Mouse (Mus musculus) kidney, postnatal 25 days (tissue): ENCODE measurements around the gene Uba7.
A peak's percentile ranks its signal among the peaks of the same experiment; 100 is the strongest.

ENCODE experiments used
- DNase-seq, 2 experiments: peaks; one replicate each; pipeline ENCODE4 v3.0.0; 2021; ENCODE audit warnings: mixed read lengths in 2 of 2

Uba7 gene

GRCm38 (mm10) chr9:107962916-107963315, 12.4 kb upstream of the Uba7 start:
- no peak for DNase-seq

DNA sequence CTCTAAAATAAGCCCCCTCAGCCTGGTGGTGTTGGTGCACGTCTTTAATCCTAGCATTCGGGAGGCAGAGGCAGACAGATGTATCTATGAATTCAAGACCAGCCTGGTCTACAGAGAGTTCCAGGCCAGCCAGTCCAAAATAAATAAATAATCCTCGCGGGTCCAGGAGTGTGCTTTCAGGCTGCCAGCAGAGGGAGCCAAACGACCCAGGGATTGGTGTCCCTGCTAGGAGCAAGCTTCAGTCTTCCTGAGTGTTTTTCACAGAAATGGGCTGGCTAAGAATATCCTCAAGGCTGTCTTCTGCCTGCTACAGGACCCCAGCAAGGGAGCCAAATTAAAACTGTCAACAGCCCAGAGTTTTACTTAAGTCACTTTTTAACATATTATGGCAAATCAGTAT, 11.6 kb upstream of the Uba7 start:
- peak; percentile 88 to 93 for DNase-seq

DNA sequence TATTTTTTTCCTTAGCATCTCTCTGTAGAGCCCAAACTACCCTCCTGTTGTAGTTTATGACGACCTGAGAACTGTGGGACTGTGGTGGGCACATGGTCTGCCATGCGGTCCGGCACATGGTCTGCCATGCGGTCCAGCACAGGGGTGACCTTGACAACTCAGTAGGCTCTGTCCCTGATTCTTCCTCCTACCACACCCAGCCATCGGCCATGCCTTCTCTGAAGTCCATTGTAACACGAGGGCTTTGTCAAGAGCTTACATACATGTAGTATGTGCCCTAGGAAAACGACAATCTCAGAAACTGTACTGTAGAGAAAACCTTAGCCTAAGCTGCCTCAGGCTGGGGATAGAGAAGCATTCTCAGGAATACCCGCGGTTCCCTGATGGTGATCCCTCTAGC, 10.6 kb upstream of the Uba7 start:
- DNase-seq, result no peak

DNA sequence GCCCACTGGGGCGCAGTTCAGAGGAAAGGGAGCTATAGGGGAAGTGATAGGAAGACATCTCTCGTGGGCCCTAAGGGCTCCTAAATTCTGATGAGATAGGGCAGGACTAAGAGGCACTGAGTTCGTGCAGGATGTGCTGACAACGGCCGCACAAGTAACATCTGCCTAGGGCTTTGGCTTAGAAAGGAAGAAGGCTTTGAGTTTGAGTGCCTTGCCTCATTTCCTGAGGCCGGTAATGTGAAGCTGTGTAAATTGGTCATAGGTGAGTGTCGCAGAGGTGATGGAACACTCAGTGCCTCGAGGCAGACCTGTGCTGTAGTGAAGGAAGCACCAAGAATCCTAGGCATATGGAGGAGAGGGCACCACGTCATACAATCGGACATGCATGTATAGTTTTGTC, 8.6 kb upstream of the Uba7 start:
- no peak for DNase-seq

DNA sequence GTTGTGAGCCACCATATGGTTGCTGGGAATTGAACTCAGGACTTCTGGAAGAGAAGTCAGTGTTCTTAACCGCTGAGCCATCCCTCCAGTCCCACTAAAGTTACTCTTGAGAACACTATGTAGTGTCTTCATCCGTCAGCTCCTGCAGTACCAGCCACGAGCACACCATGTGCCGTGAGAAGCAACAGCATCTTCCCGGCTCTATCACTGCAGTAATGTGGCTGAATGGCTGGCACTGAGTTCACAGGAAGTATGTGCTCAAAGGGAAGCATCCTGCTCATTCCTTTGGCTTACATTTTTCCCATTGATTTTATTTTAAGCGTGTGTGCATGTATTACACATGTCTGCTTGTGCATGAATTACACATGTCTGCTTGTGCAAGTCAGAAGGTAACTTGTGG, 7.9 kb upstream of the Uba7 start:
- peak in 1 of 2 experiments; percentile 55 for DNase-seq

DNA sequence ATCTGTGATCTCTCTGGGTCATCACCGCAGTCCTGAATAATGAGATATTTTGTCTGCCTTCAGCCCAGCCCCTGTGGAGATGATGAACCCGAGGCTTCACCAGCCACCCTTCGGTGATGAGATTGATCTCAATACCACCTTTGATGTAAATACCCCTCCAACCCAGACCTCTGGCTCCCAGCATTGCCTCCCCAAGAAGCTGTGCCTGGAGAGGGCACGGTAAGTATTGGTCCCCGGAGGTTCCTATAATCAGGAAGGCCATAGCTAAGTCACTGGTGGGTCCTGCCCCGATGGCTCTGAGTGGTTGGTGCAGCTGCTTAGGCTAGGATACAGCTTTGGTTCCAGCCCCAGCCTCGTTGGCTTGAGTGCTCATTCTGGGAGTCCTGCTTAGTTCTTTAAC, 6.8 kb upstream of the Uba7 start:
- no peak for DNase-seq

GRCm38 (mm10) chr9:107970311-107970710, 5.0 kb upstream of the Uba7 start:
- no peak for DNase-seq

GRCm38 (mm10) chr9:107971690-107972541, 3.4 kb upstream of the Uba7 start:
- DNase-seq, result no peak

GRCm38 (mm10) chr9:107974491-107975171, 674 bp upstream of the Uba7 start:
- DNase-seq, result no peak

- no peak for DNase-seq
Measured at GRCm38 (mm10) chr9:107978815-107979214, 3.5 kb downstream of the Uba7 start.

DNA sequence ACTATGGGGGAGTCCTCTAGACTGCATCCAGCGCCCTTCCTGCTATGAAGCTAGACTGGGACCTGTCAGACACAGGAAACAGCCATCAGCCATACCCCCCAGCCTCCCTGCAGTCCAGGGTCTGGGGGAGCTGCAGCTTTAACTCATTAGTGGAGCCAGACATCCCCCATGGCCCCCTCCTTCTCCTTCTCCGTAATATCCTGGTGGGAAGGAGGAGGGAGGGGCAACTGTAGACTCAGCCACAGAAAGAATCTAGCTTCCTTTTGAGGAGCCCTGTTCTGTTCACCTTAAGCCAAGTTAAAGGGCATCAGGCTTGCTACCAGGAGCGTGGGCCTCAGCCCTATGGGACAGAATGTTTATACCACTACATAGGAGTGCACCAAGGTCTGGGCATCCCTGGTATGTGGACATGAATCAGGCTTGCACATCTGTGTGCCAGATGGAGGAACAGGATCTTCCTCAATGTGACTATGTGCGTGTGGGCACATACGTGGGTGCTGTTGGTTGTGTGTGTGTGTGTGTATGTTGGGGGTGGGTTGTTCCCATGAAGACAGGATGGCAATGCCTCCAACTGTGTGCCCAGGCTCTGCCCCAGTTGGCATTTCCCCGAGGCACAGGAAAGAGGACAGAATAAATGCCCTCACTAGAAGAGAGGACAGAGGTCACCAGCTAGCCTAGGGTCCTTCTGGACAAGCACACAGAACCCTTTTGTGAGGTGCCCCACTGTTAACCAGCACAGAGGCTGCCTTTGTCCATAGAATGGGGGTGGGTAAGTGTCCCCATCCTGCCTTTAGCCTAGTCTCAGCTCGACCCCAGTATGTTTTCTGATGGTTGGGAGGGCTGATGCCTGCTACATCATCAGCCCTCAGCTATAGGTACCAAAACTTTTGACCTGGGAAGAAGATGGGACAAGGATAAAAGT, 6.6 kb downstream of the Uba7 start:
- peak in 1 of 2 experiments; percentile 57 for DNase-seq

DNA sequence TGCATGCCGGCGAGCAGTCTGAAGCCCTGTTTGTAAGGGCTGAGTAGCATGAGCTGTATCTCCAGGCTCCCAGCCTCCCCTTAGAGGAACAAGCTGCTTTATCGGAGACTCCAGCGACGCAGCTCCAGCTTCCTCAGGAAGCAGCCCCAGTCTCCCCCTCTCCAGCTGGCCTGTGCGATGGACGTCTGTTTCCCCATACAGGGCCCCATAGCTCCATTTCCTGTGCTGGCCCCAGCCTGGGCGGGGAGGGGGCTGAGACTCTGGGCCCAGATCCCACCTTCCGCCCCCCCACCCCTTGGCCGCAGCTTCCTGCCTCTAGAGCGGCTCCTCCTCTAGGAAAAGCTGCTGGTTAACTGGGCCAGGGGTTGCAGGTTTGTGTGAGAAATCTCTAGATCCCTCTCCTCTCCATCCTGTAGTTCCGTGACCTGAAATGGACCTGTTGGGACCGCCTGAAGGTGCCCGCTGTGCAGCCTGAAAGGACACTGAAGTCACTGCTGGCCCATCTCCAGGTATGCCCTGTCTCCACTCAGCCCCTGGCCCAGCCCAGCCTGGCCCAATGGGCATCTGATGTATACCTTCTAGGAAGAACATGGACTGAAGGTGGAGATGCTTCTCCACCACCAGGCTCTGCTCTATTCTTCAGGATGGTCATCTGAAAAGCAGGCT, 7.5 kb downstream of the Uba7 start, which contains the start of gene Gm20661:
Gm20661 (plus strand) TSS at position 378 of the 666 bp plus-strand sequence.
- DNase-seq, result peak; percentile 78 to 90

DNA sequence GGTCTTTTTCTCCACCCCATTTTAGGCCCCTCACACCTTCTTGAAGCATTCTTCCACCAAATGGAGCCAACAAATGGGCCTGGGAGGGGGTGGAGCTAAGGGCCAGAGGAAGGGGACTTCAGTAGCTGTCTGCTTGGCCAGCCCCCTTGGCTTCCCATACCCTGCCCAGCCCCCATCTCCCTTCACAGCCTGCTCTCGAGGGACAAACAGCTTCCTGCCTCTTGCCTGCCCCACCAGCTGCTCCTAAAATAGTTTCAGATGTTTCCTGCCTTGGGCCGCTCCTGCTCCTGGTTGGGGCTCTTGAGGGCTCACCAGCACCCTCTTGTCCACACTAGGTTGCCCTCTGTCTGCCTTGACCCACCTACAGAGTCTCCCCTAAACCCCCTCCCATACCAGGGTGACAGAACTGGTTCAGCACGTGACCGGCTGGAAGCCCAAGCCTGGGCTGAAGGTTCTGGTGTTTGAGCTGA, 8.2 kb downstream of the Uba7 start:
- DNase-seq, result peak; percentile 90 to 95

DNA sequence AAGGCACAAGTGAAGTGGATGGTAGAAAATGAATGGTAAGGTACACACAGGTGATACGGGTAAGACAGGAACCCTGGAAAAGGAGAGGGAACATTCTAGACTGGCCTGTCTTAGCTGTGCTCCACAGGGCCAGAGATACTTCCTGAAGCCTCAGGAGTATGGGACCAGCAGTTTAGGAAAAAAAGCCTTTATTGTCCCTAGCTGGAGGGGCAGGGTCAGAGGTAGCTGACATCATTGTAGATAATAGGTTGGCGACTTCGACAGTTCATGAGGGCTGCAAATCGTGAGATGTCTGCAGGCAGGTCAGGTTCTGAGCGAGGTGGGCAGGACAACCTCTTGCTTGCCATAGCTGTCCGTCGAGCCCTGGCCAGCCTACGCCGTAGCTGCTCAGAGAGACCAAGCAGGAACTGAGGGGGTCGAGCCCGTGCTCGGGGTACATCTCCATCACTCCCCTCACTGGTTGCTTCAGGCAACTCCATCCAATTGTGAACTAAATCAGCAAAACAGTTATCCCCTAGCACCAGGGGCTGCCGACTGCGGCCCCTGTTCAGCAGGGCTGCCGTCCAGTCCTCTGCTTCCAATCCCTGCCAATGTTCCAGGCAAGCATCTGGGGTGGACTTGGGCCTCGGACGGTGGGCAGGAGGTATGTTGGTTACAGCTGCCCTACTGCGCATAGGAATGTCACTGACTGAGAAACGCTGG, 8.9 kb downstream of the Uba7 start:
- peak in 1 of 2 experiments; percentile 36 for DNase-seq

DNA sequence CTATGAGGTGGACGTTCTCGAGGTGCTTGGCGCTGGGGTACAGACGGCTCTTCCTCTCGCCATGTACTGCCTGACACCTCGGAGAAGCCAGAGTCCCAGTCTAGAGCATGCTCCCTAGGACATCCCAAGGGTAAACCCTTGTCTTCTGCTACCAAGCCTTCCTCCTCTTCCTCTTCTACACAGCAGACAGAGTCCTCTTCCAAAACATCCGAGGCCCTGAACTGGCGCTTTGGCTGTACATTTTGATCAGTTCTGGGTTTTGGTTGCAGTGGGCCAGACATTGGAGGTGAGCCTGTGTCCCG, 9.4 kb downstream of the Uba7 start:
- no peak for DNase-seq

- peak; percentile 93 to 94 for DNase-seq
Measured at GRCm38 (mm10) chr9:107985131-107986119, 10.1 kb downstream of the Uba7 start, which contains the start of gene Inka1. Gene Inka1 (minus strand): TSS chr9:107985879.

GRCm38 (mm10) chr9:107986376-107986775, 11.1 kb downstream of the Uba7 start:
- DNase-seq, result peak; percentile 86 to 87

DNA sequence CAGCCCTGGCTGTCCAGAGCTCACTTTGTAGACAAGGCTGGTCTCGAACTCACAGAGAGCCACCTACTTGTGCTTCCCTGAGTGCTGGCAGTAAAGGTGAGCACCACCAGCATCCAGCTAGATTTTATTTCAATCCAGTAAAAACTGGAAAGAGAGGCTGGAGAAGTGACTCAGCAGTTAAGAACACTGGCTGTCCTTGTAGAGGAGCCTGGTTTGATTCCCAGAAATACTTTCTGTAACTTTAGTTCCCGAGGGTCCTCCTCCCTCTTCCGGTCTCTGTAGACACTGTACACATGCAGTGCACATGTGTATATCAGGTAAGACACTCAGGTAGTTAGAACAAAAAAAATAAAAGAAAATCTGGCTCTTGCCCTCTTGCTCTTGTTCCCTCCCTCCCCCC, 12.6 kb downstream of the Uba7 start:
- no peak for DNase-seq

- DNase-seq, result no peak
Measured at GRCm38 (mm10) chr9:107992197-107992596, 16.9 kb downstream of the Uba7 start, which contains the start of gene Cdhr4. Gene Cdhr4 (plus strand): TSS chr9:107992497.

GRCm38 (mm10) chr9:107993013-107993412, 17.7 kb downstream of the Uba7 start:
- DNase-seq, result no peak
